Mouse (Mus musculus) ES-E14 (cell line): Measurements from ENCODE around the gene Kctd15.

ENCODE experiments used
- HCFC1 ChIP-seq: IDR thresholded peaks from 2 replicates; pipeline ENCODE4 v1.6.1; 2012; ENCODE audit warnings: low read length, inconsistent platforms, borderline replicate concordance; ENCODE audit not compliant: insufficient read depth
- MAFK ChIP-seq: IDR thresholded peaks from 2 replicates; pipeline ENCODE4 v1.6.1; 2014; ENCODE audit warnings: mild to moderate bottlenecking, low read depth, low read length, inconsistent platforms; ENCODE audit not compliant: insufficient read depth
- ZC3H11A ChIP-seq: IDR thresholded peaks from 2 replicates; pipeline ENCODE4 v1.6.1; 2012; ENCODE audit warnings: low read depth, mild to moderate bottlenecking, inconsistent platforms, low read length, borderline replicate concordance

DNA sequence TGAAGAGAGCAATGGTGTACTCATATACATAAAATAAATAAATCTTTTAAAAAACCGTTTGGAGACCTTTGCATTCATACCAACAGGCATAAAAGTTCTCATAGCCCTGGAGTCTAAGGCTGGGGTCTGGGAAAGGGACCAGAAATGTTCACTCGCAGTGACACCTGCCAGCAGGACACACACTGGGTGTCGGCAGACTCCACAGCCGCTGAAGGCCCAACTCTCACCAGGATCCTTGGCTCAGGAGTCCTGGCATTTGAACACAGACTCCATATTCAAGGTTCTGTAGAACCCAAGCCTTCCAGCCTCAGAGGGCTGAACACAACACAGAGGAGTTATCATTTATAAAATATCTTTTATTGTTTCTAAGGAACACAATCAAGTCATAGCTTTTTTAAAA lies 19.9 kb downstream of the Kctd15 start:
- no peak for TF ChIP-seq HCFC1
- TF ChIP-seq MAFK, result no peak
- TF ChIP-seq ZC3H11A, result no peak
